Mouse (Mus musculus): ENCODE measurements around the gene AF067061. TPM values are rescaled to one million over a fixed set of nuclear protein-coding genes. Genes with fewer than 3 reads are reported as not detected.

AF067061 gene
- polyA plus RNA-seq (2014; fragmentation: Illumina TruSeq; extraction: RNeasy Lipid Tissue Mini Kit (QIAGEN cat#74804); ENCODE audit: low read depth, low replicate concordance) = not detected

GRCm38 (mm10) chr13:120262870-120263269 is at the start of gene AF067061:
TSS of gene AF067061 (plus strand) at chr13:120263114.

GRCm38 (mm10) chr13:120215847-120216246 is 47.1 kb upstream of the AF067061 start, which contains the start of gene Gm21762:
TSS of gene Gm21762 (minus strand) at chr13:120215947.

GRCm38 (mm10) chr13:120238811-120239210 is 24.1 kb upstream of the AF067061 start, which contains the start of gene Gm21731:
TSS of gene Gm21731 (plus strand) at chr13:120239111.

GRCm38 (mm10) chr13:120299991-120300442 is 37.1 kb downstream of the AF067061 start, which contains the start of gene BC147527:
TSS of gene BC147527 (plus strand) at chr13:120300392.

Other genes starting within 250 kb of the AF067061 start
- not detected for gene Gm36079, start 236.1 kb upstream of the AF067061 start, polyA plus RNA-seq (2014; fragmentation: Illumina TruSeq; extraction: RNeasy Lipid Tissue Mini Kit (QIAGEN cat#74804); ENCODE audit: low read depth, low replicate concordance)
- gene Gm21188, start 210.9 kb upstream of the AF067061 start, polyA plus RNA-seq (2014; fragmentation: Illumina TruSeq; extraction: RNeasy Lipid Tissue Mini Kit (QIAGEN cat#74804); ENCODE audit: low read depth, low replicate concordance) = 0.36 TPM
- not detected for gene Gm20767, start 122.9 kb upstream of the AF067061 start, polyA plus RNA-seq (2014; fragmentation: Illumina TruSeq; extraction: RNeasy Lipid Tissue Mini Kit (QIAGEN cat#74804); ENCODE audit: low read depth, low replicate concordance)
- not detected for gene Gm21818, start 90.7 kb upstream of the AF067061 start, polyA plus RNA-seq (2014; fragmentation: Illumina TruSeq; extraction: RNeasy Lipid Tissue Mini Kit (QIAGEN cat#74804); ENCODE audit: low read depth, low replicate concordance)
- not detected for gene Gm21762, start 47.2 kb upstream of the AF067061 start, polyA plus RNA-seq (2014; fragmentation: Illumina TruSeq; extraction: RNeasy Lipid Tissue Mini Kit (QIAGEN cat#74804); ENCODE audit: low read depth, low replicate concordance)
- gene Gm21731, start 24.0 kb upstream of the AF067061 start, polyA plus RNA-seq (2014; fragmentation: Illumina TruSeq; extraction: RNeasy Lipid Tissue Mini Kit (QIAGEN cat#74804); ENCODE audit: low read depth, low replicate concordance) = not detected
- not detected for gene BC147527, start 37.3 kb downstream of the AF067061 start, polyA plus RNA-seq (2014; fragmentation: Illumina TruSeq; extraction: RNeasy Lipid Tissue Mini Kit (QIAGEN cat#74804); ENCODE audit: low read depth, low replicate concordance)
- not detected for gene Tcstv3, start 53.8 kb downstream of the AF067061 start, polyA plus RNA-seq (2014; fragmentation: Illumina TruSeq; extraction: RNeasy Lipid Tissue Mini Kit (QIAGEN cat#74804); ENCODE audit: low read depth, low replicate concordance)

All from kidney, adult 10 weeks (tissue).